Mouse (Mus musculus): ENCODE data around the gene Cnksr1. TPM values are rescaled to one million over a fixed set of nuclear protein-coding genes. Genes with fewer than 3 reads are reported as not detected.

Gene Cnksr1
- polyA plus RNA-seq, 1 experiment, result 0.35 TPM

DNA sequence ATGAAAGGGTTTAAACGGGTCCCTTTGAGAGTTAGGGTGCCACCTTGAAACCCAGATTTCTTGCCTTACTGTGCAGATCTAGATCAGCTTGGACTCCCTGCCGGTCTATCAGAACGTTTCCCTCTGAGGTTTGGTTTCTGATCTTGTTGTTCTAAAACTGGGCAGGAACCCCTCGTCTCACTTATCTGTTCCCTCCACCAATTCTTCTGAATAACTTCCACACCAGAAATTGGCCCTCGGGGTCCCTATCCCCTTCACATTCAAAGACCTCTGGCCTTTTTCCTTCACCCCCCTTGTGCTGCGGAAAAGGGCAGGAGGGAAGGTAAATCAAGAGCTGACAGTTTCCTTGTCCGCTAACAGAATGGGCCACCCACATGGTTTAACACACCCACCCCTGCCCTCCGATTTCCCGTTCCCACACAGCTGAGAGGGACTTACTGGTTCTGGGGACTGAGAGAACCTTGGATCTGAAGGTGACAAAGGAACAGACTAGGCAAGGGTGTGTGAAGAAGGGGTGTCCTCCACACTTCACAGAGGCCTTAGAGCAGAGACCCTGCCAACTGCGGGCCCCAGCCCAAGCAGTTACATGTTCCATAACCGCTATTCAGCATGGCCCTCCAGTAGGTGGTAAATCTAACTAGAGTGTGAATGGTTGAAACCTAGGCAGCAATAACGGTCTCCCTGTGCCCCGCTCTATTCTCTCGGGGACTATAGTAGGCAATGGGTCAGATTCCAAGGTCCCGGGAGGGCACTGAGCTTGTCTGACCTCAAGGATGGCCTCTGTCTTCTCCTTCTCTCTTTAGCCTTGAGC, 14.9 kb upstream of the Cnksr1 start:
- peak overlapping the region; percentile 15 for H3K27ac ChIP-seq (ENCODE audit: insufficient read depth, low read length)
- no peaks in the 10 kb centered on the region for H3K4me1 ChIP-seq (ENCODE audit: control insufficient read depth, insufficient read depth, low read length)
- TF ChIP-seq POLR2A (IDR thresholded peaks at IDR 0.05; ENCODE audit: extremely low read depth, insufficient read depth, low read length) (no peak), CTCF (IDR thresholded peaks at IDR 0.05; ENCODE audit: extremely low read depth, insufficient read depth, low read length) (no peak)
- peak overlapping the region; percentile 19 for H3K4me3 ChIP-seq (ENCODE audit: insufficient read depth, low read length)

GRCm38 (mm10) chr4:134252131-134252910, 14.1 kb upstream of the Cnksr1 start:
- no peaks in the 10 kb centered on the region for H3K4me1 ChIP-seq (ENCODE audit: control insufficient read depth, insufficient read depth, low read length)
- TF ChIP-seq CTCF (IDR thresholded peaks at IDR 0.05; ENCODE audit: extremely low read depth, insufficient read depth, low read length) (no peak), POLR2A (IDR thresholded peaks at IDR 0.05; ENCODE audit: extremely low read depth, insufficient read depth, low read length) (no peak)
- peak overlapping the region; percentile 15; the same call in 1 of the 2 replicates for H3K27ac ChIP-seq (ENCODE audit: insufficient read depth, low read length)
- peak overlapping the region; percentile 33 for H3K4me3 ChIP-seq (ENCODE audit: insufficient read depth, low read length)

DNA sequence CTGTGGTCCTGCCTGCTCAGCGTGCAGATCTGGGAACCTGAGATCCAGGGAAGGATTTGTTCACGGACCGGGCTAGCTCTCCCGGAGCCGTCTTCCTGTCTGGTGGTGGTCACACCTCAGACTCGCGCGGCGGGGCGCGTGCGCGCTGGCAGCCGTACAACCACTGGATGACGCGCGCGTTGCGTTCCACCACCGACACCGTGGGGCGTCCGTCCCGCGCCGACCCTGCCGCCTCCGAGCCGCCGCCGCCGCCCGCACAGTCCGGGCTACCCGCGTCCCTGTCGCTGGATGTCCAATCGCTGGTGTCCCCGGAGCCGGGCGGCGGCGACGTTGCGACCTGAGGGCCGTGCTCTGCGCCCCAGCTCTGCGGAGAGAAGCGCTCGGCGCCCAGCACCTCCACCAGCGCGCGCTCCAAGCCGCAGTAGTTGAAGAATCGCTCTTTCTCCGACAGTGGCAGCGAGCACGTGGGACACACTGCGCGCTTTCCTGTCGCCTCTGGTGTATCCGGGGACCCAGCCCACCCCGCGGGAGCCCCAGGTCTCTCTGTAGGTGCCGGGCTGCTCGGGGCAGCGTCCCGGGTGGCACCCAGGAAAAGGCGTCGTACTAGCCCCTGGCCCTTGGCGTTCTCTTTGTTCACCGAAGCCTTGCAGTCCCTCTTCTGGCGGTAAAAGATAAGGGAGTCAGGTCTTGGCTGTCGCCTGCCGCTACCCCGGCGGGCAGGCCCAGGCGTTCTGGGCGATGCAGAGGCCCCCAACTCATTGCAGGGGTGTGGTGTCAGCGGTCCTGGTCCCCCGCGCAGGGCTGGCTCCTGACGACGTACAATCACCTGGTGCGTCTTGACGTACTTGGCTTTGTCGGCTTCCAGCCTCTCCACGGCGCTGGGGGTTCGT, 13.3 kb upstream of the Cnksr1 start:
- TF ChIP-seq CTCF (IDR thresholded peaks at IDR 0.05; ENCODE audit: extremely low read depth, insufficient read depth, low read length) (no peak), POLR2A (IDR thresholded peaks at IDR 0.05; ENCODE audit: extremely low read depth, insufficient read depth, low read length) (no peak)
- Histone ChIP-seq H3K4me1 (ENCODE audit: control insufficient read depth, insufficient read depth, low read length) (no peaks in the 10 kb centered on the region), H3K27ac (ENCODE audit: insufficient read depth, low read length) (no peak overlapping the region)

GRCm38 (mm10) chr4:134250930-134251240, 12.7 kb upstream of the Cnksr1 start:
- Histone ChIP-seq H3K4me1 (ENCODE audit: control insufficient read depth, insufficient read depth, low read length) (no peaks in the 10 kb centered on the region), H3K4me3 (ENCODE audit: insufficient read depth, low read length) (peak overlapping the region; percentile 33), H3K27ac (ENCODE audit: insufficient read depth, low read length) (no peak overlapping the region)
- TF ChIP-seq POLR2A (IDR thresholded peaks at IDR 0.05; ENCODE audit: extremely low read depth, insufficient read depth, low read length), result no peak
- TF ChIP-seq CTCF (IDR thresholded peaks at IDR 0.05; ENCODE audit: extremely low read depth, insufficient read depth, low read length), result no peak

More for the DNA sequence above, 13.3 kb upstream of the Cnksr1 start:
- peak overlapping the region; percentile 33 for H3K4me3 ChIP-seq (ENCODE audit: insufficient read depth, low read length)

DNA sequence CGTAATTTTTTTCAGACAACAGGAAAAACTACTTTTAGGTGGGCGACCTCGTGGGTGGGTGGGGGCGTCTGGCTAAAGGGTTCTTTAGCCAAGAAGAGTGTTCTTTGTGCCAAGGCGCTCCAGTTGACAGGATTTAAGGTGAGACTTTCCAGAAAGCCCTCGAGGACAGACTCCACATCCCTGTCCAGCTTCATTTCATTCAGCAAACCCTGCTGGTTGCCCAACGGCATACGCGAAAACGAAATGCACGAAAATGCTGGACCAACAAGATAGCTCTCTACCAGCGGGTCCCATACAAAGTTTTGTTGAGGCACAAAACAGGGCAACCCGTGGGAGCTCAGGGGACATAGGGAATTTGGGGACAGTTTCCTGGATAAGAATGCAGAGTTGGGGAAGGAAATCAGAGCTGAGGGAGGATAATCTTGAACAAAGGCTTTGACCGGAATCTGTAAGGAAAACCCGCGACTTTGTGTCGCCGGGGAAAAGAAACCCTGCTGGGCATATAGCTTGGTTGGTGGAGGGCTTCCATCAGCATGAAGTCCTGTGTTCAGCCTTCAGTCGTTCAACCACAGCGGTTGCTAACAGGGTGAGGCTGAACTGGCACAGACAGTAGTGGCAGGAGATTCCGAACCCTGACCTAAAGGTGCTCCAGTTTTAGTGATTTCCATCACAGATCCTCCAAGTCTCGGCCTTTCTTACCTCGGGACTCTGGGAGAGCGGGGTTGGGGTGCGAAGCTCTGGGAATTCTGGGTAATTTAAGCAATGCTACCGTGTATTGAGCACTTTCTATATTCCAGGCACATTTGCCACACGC, 12.1 kb upstream of the Cnksr1 start:
- TF ChIP-seq POLR2A (IDR thresholded peaks at IDR 0.05; ENCODE audit: extremely low read depth, insufficient read depth, low read length) (no peak), CTCF (IDR thresholded peaks at IDR 0.05; ENCODE audit: extremely low read depth, insufficient read depth, low read length) (no peak)
- H3K27ac ChIP-seq (ENCODE audit: insufficient read depth, low read length), result no peak overlapping the region
- no peaks in the 10 kb centered on the region for H3K4me1 ChIP-seq (ENCODE audit: control insufficient read depth, insufficient read depth, low read length)
- peak overlapping the region; percentile 33 for H3K4me3 ChIP-seq (ENCODE audit: insufficient read depth, low read length)

DNA sequence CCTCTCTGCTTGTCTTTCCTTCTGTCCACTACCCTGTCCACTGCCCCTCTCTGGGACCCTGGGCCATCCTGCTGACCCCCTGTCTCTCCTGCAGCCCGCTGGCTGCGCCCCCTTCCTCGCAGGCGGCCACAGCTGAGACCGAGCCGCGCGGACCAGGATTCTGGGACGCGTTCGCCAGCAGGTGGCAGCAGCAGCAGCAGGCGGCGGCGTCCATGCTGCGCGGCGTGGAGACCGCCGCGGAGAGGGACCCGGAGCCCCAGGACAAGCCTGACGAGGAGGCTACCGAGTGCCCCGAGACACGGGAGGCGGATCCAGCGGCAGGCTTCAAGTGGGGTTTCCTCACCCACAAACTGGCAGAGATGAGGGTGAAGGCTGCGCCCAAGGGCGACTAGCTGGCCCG, 11.5 kb upstream of the Cnksr1 start:
- H3K4me3 ChIP-seq (ENCODE audit: insufficient read depth, low read length), result peak overlapping the region; percentile 27
- TF ChIP-seq POLR2A (IDR thresholded peaks at IDR 0.05; ENCODE audit: extremely low read depth, insufficient read depth, low read length), result no peak
- no peak; the same call in 1 of the 2 replicates for TF ChIP-seq CTCF (IDR thresholded peaks at IDR 0.05; ENCODE audit: extremely low read depth, insufficient read depth, low read length)
- H3K27ac ChIP-seq (ENCODE audit: insufficient read depth, low read length), result no peak overlapping the region
- H3K4me1 ChIP-seq (ENCODE audit: control insufficient read depth, insufficient read depth, low read length), result 0 out of 2 replicates have a peak, but pooled peaks cover under 1% of the 10 kb centered on the region

DNA sequence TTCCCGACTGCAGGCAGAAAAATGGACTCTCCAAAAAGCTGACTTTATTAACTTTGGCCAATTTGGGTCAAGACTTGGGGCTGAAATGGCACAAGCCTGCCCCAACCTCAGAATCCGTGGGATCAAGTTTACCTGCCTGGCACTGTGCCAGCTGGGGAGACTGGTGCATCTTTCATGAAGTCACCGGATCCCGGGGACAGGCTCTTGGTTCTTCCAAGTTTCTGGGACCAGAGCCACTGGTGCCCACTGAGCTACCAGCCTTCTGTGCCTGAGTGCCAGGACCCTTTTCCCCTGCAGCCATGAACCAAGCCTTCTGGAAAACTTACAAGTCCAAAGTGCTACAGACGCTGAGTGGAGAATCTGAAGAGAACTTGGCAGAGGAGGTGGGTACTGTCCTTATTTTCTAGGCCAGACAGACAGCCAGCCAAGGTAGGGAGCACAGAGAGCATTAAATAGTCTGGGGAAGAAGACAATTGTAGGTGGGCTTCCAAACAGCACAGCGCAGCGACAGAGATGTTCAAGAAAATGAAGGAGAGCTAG, 8.6 kb upstream of the Cnksr1 start, which contains the start of gene Gm30191:
Gene Gm30191, plus strand, starts transcription at position 217 of the 540 bp plus-strand sequence.
- Histone ChIP-seq H3K27ac (ENCODE audit: insufficient read depth, low read length) (no peak within 1 kb of the TSS), H3K4me3 (ENCODE audit: insufficient read depth, low read length) (peak within 1 kb of the TSS; percentile 68; the same call in 1 of the 2 replicates)

DNA sequence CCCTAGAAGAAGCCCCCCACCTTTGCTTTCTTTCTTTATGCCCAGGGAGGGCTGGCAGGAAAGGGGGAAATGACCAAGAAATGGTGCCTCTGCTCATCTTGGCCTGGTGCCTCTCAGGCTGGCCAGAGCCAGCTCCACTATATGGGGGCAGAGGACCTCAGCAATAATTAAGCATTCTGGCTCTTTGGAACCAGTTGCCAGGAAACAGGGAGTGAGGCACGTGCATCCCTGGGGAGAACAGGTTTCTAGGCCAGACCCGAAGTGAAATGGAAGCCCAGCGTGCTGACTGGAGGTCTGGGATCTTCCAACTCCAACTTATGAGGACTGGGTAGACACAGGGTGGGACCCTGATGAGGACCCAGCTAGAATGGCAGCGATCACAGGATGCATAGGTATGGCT, 8.1 kb upstream of the Cnksr1 start:
- Histone ChIP-seq H3K4me3 (ENCODE audit: insufficient read depth, low read length) (no peak overlapping the region), H3K4me1 (ENCODE audit: control insufficient read depth, insufficient read depth, low read length) (0 out of 2 replicates have a peak, but pooled peaks cover 1% of the 10 kb centered on the region), H3K27ac (ENCODE audit: insufficient read depth, low read length) (no peak overlapping the region)
- TF ChIP-seq POLR2A (IDR thresholded peaks at IDR 0.05; ENCODE audit: extremely low read depth, insufficient read depth, low read length), result no peak
- TF ChIP-seq CTCF (IDR thresholded peaks at IDR 0.05; ENCODE audit: extremely low read depth, insufficient read depth, low read length), result no peak

More for the DNA sequence above, 8.6 kb upstream of the Cnksr1 start, which contains the start of gene Gm30191:
- TF ChIP-seq CTCF (IDR thresholded peaks at IDR 0.05; ENCODE audit: extremely low read depth, insufficient read depth, low read length) (no peak), POLR2A (IDR thresholded peaks at IDR 0.05; ENCODE audit: extremely low read depth, insufficient read depth, low read length) (no peak)
- 0 out of 2 replicates have a peak, but pooled peaks cover 1% of the 10 kb centered on the region for H3K4me1 ChIP-seq (ENCODE audit: control insufficient read depth, insufficient read depth, low read length)

Measured in cortical plate, adult 2 months (tissue).